Mouse (Mus musculus): Measurements from ENCODE around the gene Pde10a. TPM values are rescaled to one million over a fixed set of nuclear protein-coding genes. Genes with fewer than 3 reads are reported as not detected.

Gene Pde10a
- polyA plus RNA-seq, 1 experiment from 2014 or later: 7.2 TPM

GRCm38 (mm10) chr17:8562101-8562885 is 37.1 kb downstream of the Pde10a start:
- Histone ChIP-seq H3K36me3 (no peaks in the 10 kb centered on the region), H3K27me3 (ENCODE audit: insufficient read depth, poor library complexity, severe bottlenecking) (no peaks in the 10 kb centered on the region), H3K9me3 (no peaks in the 10 kb centered on the region), H3K4me1 (replicated peaks) (peaks cover 7% of the 10 kb centered on the region), H3K4me3 (no peak overlapping the region), H3K27ac (0 out of 2 replicates have a peak overlapping the region, but pooled peaks have one; percentile 36)
- WGBS: 61% methylated on average over 14 of the region's 14 CpGs
- no peak for DNase-seq (ENCODE audit: low spot score)

DNA sequence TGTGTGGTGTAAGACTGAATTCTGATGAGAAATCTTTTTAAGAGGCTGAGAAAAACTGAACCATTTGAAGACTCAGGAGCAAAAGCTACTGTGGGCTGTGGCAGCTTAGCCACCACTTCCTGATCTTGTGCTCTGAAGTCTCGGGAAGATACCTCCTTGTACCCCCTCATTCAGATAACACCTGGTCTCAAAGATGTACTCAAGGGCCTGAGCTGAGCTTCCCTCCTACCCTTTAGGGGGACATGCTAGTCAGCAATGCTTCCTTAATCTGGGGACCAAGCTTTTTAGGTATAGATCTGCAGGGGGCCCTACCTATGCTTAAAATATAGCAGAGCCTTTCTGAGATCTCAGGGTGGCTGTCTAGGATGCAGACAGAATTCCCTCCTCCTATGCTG is 37.7 kb downstream of the Pde10a start:
- DNase-seq (ENCODE audit: low spot score): no peak
- no peak overlapping the region for H3K27ac ChIP-seq
- peaks cover 7% of the 10 kb centered on the region for H3K4me1 ChIP-seq (replicated peaks)
- no peak overlapping the region for H3K4me3 ChIP-seq
- H3K27me3 ChIP-seq (ENCODE audit: insufficient read depth, poor library complexity, severe bottlenecking): no peaks in the 10 kb centered on the region
- no peaks in the 10 kb centered on the region for H3K9me3 ChIP-seq
- WGBS: 79% methylated on average over 1 of the region's 1 CpGs
- H3K36me3 ChIP-seq: no peaks in the 10 kb centered on the region

DNA sequence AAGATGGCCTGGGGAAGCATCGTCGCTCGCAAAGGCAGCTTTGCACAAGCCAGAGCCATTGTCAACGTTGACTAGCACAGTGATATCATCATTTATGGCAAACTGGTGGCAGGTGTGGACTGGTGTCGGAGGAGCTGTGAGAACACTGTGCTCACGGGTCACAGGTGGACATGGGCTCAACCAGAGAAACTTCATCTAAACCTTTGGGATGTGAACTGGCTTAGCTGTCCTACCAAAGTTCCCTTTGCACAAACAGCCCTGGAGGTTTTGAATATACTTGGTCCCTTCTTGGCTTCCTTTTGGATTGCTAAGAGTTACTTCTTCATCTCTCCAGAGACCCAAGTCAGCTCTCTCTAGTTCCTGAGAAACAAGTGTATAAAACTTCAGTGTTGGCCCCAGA is 41.7 kb downstream of the Pde10a start, which contains the start of gene Gm17087:
Gm17087 (minus strand) TSS at position 101 of the 400 bp plus-strand sequence.
- Histone ChIP-seq H3K4me1 (replicated peaks) (peaks cover 4% of the 10 kb centered on the region), H3K27me3 (ENCODE audit: insufficient read depth, poor library complexity, severe bottlenecking) (no peaks in the 10 kb centered on the region), H3K4me3 (no peak within 1 kb of the TSS), H3K9me3 (peaks cover 3% of the 10 kb centered on the region; the same call in 1 of the 2 replicates), H3K36me3 (no peaks in the 10 kb centered on the region), H3K27ac (no peak within 1 kb of the TSS)
- WGBS: 90% methylated on average over 6 of the region's 6 CpGs
- no peak for DNase-seq (ENCODE audit: low spot score)

GRCm38 (mm10) chr17:8573542-8574260 is 48.5 kb downstream of the Pde10a start:
- Histone ChIP-seq H3K9me3 (peaks cover 3% of the 10 kb centered on the region; the same call in 1 of the 2 replicates), H3K36me3 (no peaks in the 10 kb centered on the region), H3K27ac (no peak overlapping the region), H3K4me1 (replicated peaks) (peaks cover 5% of the 10 kb centered on the region; the same call in 1 of the 2 replicates), H3K27me3 (ENCODE audit: insufficient read depth, poor library complexity, severe bottlenecking) (no peaks in the 10 kb centered on the region), H3K4me3 (no peak overlapping the region)
- 61% methylated on average over 8 of the region's 8 CpGs for WGBS
- DNase-seq (ENCODE audit: low spot score): no peak

DNA sequence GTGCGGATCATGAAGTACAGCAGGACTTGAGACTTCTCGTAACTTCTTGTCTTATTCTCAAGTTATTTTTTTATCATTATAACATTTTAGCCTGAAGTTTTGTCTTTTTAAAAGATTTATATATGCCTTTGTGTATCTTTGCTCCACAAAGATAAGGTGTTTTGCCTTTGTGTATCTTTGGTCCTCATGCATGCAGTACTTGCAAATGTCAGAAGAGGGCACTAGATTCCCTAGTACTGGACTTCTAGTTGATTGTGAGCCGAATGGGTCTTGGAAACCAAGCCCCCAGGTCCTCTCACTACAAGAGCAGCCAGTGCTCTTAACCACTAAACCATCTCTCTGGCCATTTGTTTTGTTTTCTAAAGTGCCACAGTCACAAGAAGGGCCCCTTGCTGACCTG is 55.2 kb downstream of the Pde10a start:
- Histone ChIP-seq H3K36me3 (no peaks in the 10 kb centered on the region), H3K4me3 (no peak overlapping the region), H3K27ac (no peak overlapping the region), H3K27me3 (ENCODE audit: insufficient read depth, poor library complexity, severe bottlenecking) (no peaks in the 10 kb centered on the region), H3K4me1 (replicated peaks) (peaks cover 11% of the 10 kb centered on the region), H3K9me3 (no peaks in the 10 kb centered on the region)
- 75% methylated on average over 3 of the region's 3 CpGs for WGBS
- peak; percentile 12 for DNase-seq (ENCODE audit: low spot score)

GRCm38 (mm10) chr17:8581579-8581978 is 56.4 kb downstream of the Pde10a start:
- Histone ChIP-seq H3K36me3 (no peaks in the 10 kb centered on the region), H3K4me1 (replicated peaks) (peaks cover 11% of the 10 kb centered on the region), H3K4me3 (no peak overlapping the region), H3K9me3 (no peaks in the 10 kb centered on the region), H3K27ac (no peak overlapping the region), H3K27me3 (ENCODE audit: insufficient read depth, poor library complexity, severe bottlenecking) (no peaks in the 10 kb centered on the region)
- 74% methylated on average over 8 of the region's 8 CpGs for WGBS
- no peak for DNase-seq (ENCODE audit: low spot score)

- H3K27me3 ChIP-seq (ENCODE audit: insufficient read depth, poor library complexity, severe bottlenecking): peaks cover 8% of the 10 kb centered on the region; the same call in 1 of the 2 replicates
- peak; percentile 78 for DNase-seq (ENCODE audit: low spot score)
- H3K9me3 ChIP-seq: no peaks in the 10 kb centered on the region
- WGBS: 18% methylated on average over 22 of the region's 22 CpGs
- 0 out of 2 replicates have a peak, but pooled peaks cover 3% of the 10 kb centered on the region for H3K4me1 ChIP-seq (replicated peaks)
- H3K27ac ChIP-seq: peak overlapping the region; percentile 8; the same call in 1 of the 2 replicates
- peak overlapping the region; percentile 45 for H3K4me3 ChIP-seq
- no peaks in the 10 kb centered on the region for H3K36me3 ChIP-seq
Measured at GRCm38 (mm10) chr17:8592427-8593277, 67.5 kb downstream of the Pde10a start.

DNA sequence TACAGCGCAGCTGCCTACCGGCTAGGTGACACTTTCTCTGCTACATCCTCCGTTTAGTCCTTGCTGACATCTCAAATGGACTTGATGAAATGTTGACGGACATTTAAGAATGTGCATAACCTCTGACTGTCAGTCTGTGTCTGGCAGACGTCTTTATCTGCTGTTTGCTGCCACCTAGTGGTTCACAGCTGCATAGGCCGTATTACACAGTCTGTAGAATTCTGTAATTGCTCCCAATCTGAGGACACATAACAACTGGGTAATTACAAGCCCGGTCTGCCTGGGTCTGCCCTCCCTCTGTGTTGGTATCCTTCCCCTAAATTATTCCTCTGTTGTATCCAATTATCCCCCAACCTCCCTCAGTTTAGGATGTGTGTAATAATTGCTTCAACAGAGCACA is 72.6 kb downstream of the Pde10a start:
- Histone ChIP-seq H3K27ac (no peak overlapping the region), H3K36me3 (no peaks in the 10 kb centered on the region), H3K4me3 (no peak overlapping the region), H3K27me3 (ENCODE audit: insufficient read depth, poor library complexity, severe bottlenecking) (peaks cover 8% of the 10 kb centered on the region; the same call in 1 of the 2 replicates), H3K9me3 (no peaks in the 10 kb centered on the region), H3K4me1 (replicated peaks) (0 out of 2 replicates have a peak, but pooled peaks cover 6% of the 10 kb centered on the region)
- DNase-seq (ENCODE audit: low spot score): peak; percentile 65
- 13% methylated on average over 7 of the region's 7 CpGs for WGBS

- Histone ChIP-seq H3K4me1 (replicated peaks) (0 out of 2 replicates have a peak, but pooled peaks cover 3% of the 10 kb centered on the region), H3K9me3 (no peaks in the 10 kb centered on the region), H3K4me3 (no peak overlapping the region), H3K36me3 (no peaks in the 10 kb centered on the region), H3K27me3 (ENCODE audit: insufficient read depth, poor library complexity, severe bottlenecking) (peaks cover 8% of the 10 kb centered on the region; the same call in 1 of the 2 replicates), H3K27ac (no peak overlapping the region)
- WGBS: 95% methylated on average over 3 of the region's 3 CpGs
- DNase-seq (ENCODE audit: low spot score): no peak
Measured at GRCm38 (mm10) chr17:8602976-8603375, 77.8 kb downstream of the Pde10a start.

- Histone ChIP-seq H3K4me1 (replicated peaks) (no peaks in the 10 kb centered on the region), H3K9me3 (no peaks in the 10 kb centered on the region), H3K27ac (no peak overlapping the region), H3K27me3 (ENCODE audit: insufficient read depth, poor library complexity, severe bottlenecking) (no peaks in the 10 kb centered on the region), H3K4me3 (no peak overlapping the region), H3K36me3 (no peaks in the 10 kb centered on the region)
- no peak for DNase-seq (ENCODE audit: low spot score)
- 87% methylated on average over 5 of the region's 5 CpGs for WGBS
Measured at GRCm38 (mm10) chr17:8605921-8606320, 80.7 kb downstream of the Pde10a start.

GRCm38 (mm10) chr17:8606695-8607094 is 81.5 kb downstream of the Pde10a start:
- Histone ChIP-seq H3K27ac (no peak overlapping the region), H3K4me1 (replicated peaks) (no peaks in the 10 kb centered on the region), H3K36me3 (no peaks in the 10 kb centered on the region), H3K27me3 (ENCODE audit: insufficient read depth, poor library complexity, severe bottlenecking) (no peaks in the 10 kb centered on the region), H3K9me3 (no peaks in the 10 kb centered on the region), H3K4me3 (no peak overlapping the region)
- WGBS: 81% methylated on average over 3 of the region's 3 CpGs
- DNase-seq (ENCODE audit: low spot score): no peak

DNA sequence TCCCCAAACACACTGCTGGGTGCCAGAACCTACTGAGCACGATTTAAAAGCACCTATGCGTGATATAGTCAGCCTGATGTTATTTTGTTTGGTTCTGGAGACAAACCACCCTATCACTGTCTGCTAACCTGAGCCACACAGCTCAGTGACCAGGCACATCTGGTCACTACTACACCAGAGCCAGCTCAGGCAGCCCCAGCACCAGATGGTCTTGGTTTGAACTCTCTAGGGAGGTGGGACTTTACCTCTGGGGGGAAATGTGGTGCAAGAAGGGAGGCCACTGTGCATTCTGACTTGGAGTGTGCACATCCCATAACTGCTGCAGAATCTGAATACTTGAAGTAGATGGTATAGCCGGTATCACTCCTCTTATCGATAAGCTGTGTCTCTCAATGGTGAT is 86.7 kb downstream of the Pde10a start:
- Histone ChIP-seq H3K9me3 (no peaks in the 10 kb centered on the region), H3K27ac (no peak overlapping the region), H3K4me3 (no peak overlapping the region), H3K36me3 (no peaks in the 10 kb centered on the region), H3K27me3 (ENCODE audit: insufficient read depth, poor library complexity, severe bottlenecking) (no peaks in the 10 kb centered on the region), H3K4me1 (replicated peaks) (no peaks in the 10 kb centered on the region)
- WGBS: 76% methylated on average over 4 of the region's 4 CpGs
- DNase-seq (ENCODE audit: low spot score): no peak
